Mouse (Mus musculus): ENCODE measurements around the gene Dok1. TPM values are rescaled to one million over a fixed set of nuclear protein-coding genes. Genes with fewer than 3 reads are reported as not detected.

Dok1 gene
- total RNA-seq, 2 experiments from 2014 or later, result 2.7 to 4.7 TPM

DNA sequence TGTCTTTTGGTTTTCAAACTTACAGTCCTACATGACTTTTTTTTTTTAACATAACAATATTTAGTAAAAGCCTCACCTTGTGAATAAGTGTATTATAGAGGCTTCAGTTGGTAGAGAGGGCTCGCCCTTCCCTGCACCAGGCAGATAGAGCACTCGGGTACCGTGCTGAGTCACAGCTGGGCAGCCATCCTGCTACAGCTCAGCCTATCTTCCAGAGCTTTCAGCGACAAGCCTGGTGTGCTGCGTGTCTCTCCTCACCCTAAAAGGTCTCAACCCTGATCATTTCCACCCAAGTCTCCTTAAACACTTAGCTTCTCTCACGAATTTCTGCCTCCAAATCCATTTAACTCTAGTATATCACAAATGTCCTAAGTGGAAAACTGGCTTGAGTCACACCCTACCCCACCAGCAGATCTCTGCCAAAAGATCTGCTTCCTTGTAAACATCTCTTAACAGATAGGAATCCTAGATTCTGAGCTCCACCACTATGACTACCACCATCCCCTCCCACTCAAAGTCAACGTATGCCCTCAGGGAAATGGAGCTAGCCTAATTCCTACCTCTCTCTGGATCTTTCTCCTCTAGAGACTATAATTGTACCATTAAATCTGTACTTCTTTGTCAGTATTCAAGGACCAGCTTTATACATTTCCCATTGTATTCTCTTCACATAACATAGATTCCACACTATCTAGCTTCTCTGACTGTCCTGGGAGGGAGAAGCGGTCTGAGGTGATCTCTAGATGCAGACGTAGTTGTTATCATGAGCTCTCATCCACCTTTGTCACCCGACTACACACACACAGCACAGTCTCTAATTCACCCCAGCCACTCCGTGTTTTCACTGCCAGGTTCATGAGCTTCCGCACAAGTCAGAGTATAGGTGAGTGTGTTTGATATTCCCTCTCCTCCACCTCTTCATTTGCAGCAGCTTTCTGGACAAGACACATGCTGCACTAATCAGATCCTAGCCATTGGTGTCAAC lies 18.5 kb downstream of the Dok1 start:
- no peak for DNase-seq

DNA sequence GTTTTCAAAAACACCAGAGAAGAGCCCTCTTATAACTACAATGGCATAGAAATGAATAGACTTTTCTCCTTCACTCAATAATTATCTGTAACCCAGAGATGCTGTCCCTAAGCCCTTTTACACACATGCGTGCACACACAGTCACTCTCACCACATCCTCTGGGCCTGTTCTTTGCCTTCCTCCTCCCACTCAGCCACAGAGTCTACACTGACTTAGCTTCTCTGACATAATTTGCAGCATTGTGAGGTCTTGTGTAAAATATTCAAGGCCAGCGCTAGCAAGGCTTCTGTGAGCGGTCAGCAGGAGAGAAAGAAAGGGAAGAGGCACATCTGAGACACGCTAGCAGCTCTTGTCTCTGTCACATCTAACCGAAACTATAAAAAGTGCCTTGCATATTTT lies 19.8 kb downstream of the Dok1 start:
- DNase-seq, result no peak

DNA sequence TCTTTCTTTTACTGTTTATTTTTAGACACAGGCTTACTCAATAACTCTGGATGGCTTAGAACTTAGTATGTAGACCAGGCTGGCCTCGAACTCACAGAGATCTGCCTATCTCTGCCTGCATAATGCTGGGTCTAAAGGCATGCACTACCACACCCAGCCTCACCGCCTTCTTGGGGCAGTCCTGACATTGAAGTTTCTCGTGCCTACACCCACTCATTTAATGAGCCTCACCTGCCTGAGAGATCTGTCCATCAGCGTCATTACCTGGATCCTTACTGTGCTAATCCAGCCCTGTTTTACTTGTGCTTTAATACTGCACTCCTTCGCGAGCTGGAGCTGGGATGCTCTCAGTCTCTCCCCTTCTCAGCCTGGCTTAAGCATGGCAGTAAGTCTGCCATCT lies 21.5 kb downstream of the Dok1 start:
- DNase-seq, result no peak

GRCm38 (mm10) chr6:83011255-83011654 lies 22.0 kb downstream of the Dok1 start:
- DNase-seq, result no peak

DNA sequence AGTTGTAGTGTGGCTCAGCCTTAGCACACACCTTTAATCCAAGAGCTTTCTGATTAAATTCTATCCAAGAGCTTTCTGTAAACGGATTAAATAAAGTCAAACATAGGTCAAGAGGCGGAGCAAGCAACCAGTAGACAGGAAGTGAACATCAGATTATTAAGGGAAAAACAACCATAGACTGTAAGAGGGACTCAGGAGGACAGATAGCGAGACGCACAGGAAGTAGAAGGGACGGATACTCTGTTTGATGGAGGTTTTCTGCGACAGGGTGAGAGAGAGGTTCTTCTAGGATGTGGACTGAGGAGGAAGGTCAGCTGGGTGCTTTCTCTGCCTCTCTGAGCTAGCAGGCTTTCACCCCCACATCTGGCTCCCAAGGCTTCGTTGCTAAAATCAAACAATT lies 23.3 kb downstream of the Dok1 start:
- DNase-seq, result no peak

DNA sequence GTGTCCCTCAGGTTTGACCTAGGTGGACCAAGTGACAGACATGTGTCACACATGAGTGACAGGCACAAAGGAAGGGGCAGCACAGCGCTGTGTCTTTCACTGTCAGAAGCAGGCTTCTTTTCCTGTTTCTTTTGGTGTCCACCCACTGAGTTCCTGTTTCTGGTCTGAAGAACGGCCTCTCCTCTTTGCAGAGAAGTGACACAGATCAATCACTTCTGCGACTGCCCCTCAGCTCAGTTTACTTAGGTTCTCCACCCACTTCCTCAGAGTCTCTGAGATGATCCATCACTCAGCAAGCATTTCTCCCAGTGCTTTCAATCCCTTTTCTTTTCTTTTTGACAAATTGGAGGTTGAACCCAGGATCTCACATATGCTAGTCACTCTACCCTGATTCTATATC lies 24.6 kb downstream of the Dok1 start:
- DNase-seq, result peak in 1 of 2 experiments; percentile 42

GRCm38 (mm10) chr6:83006114-83006513 lies 27.2 kb downstream of the Dok1 start:
- no peak for DNase-seq

- DNase-seq, result no peak
These were observed 27.7 kb downstream of the Dok1 start for GRCm38 (mm10) chr6:83005444-83006011.

- DNase-seq, result peak; percentile 33 to 79
These were observed 28.4 kb downstream of the Dok1 start for GRCm38 (mm10) chr6:83004872-83005271.

GRCm38 (mm10) chr6:83004309-83004708 lies 29.0 kb downstream of the Dok1 start:
- DNase-seq, result no peak

DNA sequence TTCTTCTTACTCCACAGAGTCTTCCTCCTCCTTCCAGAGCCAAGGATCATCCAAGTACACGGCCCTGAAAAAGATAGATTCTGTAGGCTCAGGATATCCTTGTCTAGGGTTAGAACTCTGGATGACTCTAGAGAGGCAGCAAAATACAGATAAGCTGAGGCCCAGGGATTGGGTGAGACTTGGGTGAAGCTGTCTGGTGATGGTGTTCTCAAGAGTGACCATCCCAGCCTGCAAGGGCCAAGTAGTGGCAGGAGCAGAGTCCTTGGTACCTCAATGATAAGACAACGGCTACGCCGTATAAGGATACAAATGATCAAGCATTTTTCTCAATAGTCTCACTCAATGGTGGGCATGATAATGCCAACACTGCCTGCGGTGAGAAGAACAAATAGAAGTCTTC lies 29.4 kb downstream of the Dok1 start:
- DNase-seq, result no peak

DNA sequence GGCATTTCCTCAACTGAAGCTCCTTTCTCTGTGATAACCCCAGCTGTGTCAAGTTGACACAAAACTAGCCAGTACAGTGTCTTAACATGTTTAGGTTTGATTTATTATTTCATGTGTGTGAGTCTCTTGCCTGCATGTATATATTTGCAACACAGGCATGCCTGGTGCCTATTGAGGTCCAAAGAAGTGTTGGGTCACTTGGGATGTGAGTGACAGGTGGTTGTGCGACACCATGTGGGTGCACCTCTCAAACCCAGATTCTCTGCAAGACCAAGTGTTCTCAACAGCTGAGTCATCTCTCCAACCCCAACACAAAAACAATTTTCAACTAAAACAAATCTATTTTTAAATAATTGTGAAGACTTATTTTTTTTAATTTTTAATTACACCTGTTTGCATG lies 30.2 kb downstream of the Dok1 start:
- DNase-seq, result no peak

GRCm38 (mm10) chr6:82999986-83000385 lies 33.3 kb downstream of the Dok1 start:
- no peak for DNase-seq

GRCm38 (mm10) chr6:82998326-82998725 lies 34.9 kb downstream of the Dok1 start:
- no peak for DNase-seq

DNA sequence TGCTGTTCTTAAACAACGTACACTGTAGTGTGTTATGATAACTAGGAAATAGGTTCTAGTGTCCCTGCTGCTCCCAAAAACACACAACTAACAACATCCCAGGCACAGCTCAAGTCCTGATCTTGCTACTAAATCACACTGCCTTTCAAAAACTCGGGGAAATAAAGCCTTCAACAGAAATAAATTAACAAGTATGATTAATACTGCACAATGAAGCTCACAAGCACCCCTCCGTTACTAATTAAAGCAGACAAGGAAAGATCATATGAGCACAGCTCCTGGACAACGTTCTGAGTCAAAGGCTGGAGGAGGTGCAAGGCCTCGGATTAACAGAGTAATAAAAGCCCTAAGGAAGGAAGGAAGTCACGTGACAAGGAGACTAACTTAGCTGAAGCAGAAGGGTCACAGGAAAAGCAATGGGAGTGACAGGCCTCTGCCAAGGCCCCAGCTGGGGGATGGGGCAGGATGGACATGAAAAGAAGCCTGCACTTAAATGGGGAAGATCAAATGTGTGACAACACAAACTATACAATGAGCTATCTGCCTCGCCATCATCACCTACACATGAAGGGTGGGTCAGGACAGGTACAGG lies 35.7 kb downstream of the Dok1 start:
- DNase-seq, result peak; percentile 61 to 75

DNA sequence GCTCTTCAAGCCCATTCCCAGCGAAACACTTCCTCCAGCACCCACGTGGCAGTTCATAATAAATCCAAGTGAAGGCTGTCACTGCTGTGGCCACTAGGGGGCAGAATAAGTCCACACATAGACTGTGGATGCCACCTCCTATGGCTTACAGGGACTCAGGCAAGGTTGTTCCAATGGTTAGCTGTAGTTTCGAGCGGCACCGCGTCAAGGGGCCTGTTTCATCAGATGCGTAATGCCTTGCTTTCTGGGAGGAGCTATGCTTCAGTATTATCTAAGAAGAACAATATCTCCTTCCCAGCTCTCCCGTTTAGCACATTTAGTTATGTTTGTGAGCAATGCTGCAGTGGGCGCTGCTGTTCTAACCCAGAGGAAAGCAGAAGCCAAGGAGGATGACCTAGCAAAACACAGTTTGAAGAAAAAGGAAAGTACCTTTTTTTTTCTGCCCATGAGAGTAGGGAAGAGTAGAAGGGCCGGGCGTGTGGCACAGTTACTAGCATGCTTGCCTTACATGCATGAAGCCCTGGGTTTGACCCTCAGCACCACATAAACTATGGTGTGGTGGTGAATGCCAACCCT lies 36.4 kb downstream of the Dok1 start:
- DNase-seq, result peak; percentile 94 to 95

DNA sequence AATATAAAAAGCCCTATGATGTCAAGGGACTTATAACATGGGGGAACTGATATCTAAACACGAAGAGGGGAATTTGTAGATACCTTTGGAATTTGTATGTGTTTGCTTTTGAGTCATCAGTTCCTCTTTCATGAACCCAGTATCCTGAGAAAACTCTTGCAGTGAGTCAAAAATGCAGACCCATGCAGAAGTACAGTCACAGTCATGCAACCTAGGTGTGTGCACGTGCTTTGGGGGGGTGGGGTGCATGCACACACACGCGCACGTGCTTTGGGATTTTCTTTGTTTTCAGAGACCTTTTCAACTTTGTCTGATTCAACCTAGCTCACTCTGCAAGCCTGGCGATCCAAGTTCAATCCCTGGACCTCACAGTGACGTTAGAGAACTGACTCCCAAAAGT lies 38.9 kb downstream of the Dok1 start:
- DNase-seq, result no peak

DNA sequence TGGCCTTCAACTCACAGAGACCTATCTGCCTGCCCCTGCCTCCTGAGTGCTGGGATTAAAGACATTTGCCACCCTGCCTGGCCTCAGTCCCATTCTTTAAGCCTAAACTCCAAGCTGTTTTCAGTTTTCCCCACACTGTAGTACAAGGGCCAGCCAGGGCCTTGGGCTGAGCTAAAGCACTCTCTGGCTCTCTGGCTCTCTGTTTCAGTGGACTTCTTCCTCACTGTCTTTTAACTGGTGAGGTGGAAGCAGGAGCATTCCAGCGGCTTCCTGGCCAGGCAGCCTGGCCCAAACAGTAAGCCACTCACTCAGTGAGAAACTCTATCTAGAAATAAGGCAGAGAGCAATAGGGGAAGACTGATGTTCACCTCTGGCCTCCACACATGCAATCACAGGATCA lies 39.6 kb downstream of the Dok1 start:
- DNase-seq, result no peak

DNA sequence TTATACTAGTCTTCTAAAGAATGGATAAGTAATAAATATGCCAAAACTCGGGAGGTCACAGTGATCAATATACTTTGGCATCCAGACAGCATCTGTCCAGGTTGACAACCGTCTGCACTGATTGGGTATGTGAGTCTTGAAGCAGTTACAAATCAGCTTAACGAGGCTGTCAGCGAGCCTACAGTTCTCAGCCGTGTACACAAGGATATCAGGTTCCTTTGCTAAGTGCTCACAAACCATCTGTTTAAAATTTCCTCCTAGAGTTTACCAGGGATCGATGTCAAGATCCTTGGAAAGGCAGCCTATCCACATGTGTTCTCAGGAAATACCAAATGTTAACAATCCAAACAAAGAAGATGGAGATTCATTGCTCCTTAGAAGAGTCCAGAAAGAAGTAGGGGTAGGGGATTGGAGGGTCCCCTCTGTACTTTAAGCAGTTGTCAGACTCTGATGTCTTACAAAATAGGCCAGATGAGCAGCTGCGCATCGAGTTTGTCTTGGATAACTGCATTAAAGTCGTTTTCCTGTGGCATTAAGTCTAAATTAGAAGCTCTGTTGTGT lies 45.8 kb downstream of the Dok1 start:
- no peak for DNase-seq

Data from heart, adult 18-20 months (tissue).